Mouse (Mus musculus) embryo, embryonic 9.5 days (tissue): ENCODE measurements around the gene Otogl.

ENCODE experiments used
- DNase-seq: peaks from one replicate; pipeline ENCODE4 v3.0.0-alpha.2; 2017; ENCODE audit errors: extremely low spot score

Otogl gene

DNA sequence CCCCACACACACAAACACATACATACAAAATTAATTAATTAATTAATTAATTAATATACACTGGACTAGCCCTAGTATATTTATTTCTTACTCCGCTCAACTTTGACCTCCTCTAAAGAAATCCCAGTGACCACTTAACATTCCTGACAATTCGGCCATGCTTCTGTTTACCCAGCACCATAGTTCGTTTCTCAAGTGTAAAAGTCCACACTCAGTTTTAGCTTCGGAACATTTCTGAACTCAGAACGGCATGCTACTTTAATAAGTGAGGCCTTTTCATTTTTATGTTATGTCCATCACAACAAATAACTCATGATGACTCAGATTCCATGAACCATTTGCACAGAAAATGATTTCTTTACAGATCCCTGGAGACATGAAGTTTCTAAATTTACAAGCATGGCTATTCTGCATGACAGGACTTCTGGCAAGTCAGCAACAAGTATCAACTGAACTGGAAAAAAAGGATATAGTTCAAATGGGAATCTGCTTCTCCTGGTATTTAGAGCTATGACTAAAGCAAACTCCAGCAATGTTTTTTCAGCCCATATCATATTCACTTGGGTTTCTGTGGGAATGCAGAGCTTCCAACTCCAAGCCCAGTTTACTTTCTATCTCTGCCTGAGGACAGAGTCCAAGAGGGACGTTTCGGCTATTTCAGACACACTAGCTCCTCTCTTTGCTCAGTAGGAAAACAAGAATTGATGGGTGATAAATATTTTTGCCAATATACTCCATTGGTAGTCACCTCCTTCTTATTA, 6.5 kb downstream of the Otogl start:
- no peak for DNase-seq

- no peak for DNase-seq
Observed at GRCm38 (mm10) chr10:107901958-107902357, 10.0 kb downstream of the Otogl start.

DNA sequence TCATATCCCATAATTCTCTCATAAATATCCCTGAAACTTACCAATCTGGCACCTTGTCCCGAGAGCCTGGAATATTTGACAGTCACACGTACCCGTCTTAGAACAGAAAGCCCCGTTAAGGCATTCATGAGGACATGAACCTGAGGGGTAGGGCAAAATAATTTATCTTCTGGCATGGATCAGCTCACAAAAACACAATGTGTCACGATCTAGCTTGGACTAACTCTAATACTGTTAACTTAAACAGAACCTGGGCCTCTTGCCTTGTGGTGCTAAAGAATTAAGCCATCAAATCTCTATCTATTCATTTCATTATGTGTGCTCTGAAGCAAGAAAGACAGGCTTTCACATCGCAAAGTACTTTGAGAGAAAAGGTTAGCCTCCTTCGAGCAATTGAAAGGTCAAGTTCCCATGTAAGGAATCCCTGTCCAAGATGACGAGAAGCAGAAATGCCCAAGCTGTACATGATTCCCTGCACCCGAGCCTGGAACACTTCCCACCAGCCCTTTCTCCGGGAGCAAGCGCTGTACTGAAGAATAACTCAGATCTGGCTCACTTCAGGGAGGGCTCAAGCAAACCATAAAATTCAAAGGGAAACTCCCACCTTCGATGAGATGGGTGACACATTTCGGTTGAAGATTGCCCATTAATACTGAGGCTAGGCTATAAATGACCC, 10.6 kb downstream of the Otogl start:
- no peak for DNase-seq

GRCm38 (mm10) chr10:107899946-107900345, 12.0 kb downstream of the Otogl start:
- no peak for DNase-seq

- DNase-seq, result no peak
Observed at GRCm38 (mm10) chr10:107896158-107896557, 15.8 kb downstream of the Otogl start.

DNA sequence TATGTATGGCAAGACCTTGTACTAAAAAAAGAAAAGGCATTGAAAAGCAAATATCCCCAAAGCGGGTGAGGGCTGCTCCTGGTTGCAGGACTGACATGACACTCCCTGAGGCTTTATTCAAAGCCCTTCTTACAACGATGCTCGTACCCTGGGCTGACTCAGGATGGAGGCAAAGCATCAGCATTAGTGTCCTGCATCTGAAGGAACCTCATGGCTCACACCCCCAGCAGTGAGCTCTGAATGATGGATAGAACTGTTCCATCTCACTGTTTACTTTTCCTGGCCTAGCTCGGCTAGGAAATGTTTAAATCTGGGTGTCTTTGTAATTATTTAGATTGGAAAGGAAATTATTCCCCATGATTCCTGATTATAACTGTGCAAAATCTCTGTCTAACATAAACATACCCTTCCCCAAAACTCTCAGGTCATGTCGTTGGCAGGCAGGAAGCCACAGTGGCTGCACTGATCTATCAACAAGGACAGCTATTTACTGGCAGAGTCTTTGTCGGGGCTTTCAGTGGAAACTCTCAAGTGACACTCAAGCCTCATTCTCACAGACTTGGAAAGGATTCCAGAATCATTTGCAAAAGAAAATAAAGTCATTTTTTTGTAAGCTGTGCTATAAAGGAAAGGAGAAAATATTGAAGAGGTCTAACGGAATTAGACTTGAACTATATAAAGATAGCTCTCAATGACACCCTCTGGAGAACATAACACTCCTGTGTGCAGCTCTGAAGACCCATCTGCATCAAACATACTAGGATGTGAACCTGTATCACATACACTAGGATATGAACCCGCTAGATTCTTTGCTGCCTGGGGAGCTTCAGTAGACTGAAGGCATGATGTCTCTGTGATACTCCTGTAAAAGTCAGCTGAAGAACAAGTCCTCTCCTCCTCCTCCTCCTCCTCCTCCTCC, 17.0 kb downstream of the Otogl start:
- no peak for DNase-seq

- DNase-seq, result no peak
Observed at GRCm38 (mm10) chr10:107890400-107890799, 21.5 kb downstream of the Otogl start.

- DNase-seq, result no peak
Observed at GRCm38 (mm10) chr10:107872542-107872941, 39.4 kb downstream of the Otogl start.

GRCm38 (mm10) chr10:107872109-107872508, 39.8 kb downstream of the Otogl start:
- no peak for DNase-seq

- no peak for DNase-seq
Observed at GRCm38 (mm10) chr10:107870540-107870939, 41.4 kb downstream of the Otogl start.

DNA sequence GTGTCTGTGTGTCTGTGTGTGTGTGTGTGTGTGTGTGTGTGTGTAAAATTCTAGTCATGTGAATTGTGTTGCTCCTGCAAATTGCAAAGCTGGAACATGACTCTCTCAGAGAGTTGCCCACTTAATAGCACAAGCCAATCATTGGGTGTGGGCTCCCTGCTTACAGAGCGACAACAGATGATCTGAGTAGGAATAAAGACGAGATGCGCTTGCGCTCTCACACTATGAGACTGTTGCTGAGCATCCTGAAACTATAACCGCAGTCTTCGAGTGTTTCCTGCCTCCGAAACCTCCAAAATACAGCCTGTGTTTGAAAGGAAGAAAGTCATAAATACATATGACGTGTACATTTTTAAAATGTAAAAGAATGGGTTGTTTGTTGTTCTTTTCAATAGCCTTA, 43.0 kb downstream of the Otogl start:
- no peak for DNase-seq

DNA sequence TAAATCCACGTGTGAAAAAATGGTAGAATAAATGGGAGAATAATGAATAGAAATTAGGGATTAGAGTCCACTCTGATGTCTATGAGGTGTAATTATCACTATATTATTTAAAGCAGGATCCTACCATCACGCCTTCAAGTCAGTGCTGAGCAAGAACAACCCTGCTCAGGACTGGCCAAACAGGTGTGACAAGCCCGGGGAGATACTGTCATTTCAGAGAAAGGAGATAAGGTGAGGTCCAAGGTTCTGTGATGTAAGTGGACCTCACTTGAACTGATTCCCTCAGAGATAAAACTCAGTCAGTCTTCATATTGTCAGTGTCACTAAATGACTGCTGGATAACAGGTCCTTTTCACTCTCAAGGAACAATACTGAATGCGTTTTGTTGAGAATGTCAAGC, 44.5 kb downstream of the Otogl start:
- no peak for DNase-seq

- no peak for DNase-seq
Observed at GRCm38 (mm10) chr10:107860235-107860917, 51.6 kb downstream of the Otogl start.

GRCm38 (mm10) chr10:107859220-107859619, 52.7 kb downstream of the Otogl start:
- no peak for DNase-seq

- peak; percentile 31 for DNase-seq
Observed at GRCm38 (mm10) chr10:107858684-107859083, 53.2 kb downstream of the Otogl start.

- DNase-seq, result no peak
Observed at GRCm38 (mm10) chr10:107844906-107845305, 67.0 kb downstream of the Otogl start.

GRCm38 (mm10) chr10:107834452-107835239, 77.3 kb downstream of the Otogl start:
- DNase-seq, result no peak

- no peak for DNase-seq
Observed at GRCm38 (mm10) chr10:107829151-107829550, 82.8 kb downstream of the Otogl start.

DNA sequence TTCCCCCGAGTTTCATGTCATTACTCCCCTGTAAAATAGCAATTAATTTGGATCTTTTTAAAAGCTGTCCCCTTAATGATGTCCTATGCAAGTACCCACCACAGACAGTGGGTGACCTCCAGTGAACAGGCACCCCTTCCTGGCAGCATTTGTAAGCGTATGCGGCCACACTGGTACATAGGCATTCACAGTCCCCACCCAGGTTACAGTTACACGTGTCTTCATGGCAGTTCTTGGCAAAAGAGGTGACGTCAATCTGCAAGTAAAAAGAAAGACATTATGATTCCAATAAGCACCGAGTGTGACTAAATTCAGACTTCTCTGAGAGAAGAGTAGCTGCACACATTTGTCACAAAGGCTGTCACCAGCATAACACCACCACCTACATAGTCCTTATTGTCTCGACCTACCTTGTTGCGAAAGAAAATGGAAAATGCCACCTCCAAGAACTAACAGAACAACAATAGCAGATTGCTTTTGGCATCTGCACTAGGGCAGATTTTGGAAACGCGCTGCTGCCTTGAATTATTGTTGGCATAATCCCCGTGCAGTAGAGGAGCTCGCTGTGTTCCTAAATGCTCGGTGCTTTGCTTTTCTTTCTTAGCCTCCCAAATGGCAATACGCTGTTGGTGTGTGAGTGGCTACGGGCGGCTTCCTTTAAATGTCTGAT, 98.0 kb downstream of the Otogl start:
- no peak for DNase-seq

DNA sequence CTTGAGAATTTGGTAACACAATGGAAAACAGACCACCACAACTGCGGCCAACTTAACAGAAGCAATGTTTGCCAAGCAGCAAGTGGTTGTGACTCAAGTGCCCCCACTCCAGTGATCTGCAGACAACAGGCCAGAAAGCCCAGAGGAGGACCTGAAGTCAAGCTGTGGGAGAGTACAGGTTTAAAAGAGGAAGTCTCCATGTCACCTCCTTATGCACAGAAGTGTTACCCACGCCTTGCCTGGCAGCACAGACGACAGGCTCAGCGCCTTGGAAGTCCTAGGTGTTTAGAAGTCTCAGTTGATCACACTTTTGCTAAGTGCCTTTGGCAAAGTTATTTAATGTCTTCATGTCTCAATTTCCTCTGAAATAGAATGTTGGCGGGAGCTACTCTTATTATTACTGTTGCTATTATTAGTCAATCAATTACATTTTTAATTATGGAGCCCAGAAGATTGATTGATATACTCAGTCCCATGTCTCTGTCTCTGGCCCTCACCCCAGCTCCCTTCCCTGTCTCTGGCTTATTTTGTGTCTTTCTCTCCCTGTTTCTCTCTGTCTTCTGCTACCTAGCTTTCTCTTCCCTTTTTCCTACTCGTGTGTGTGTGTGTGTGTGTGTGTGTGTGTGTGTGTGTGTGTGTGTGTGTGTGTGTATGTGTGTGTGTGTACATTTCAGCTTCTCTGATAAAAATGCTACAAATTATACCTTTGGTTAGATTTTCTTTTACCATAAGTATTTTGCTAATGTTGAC, 101.1 kb downstream of the Otogl start:
- no peak for DNase-seq
